Mouse (Mus musculus) CH12.LX (cell line): ENCODE measurements around the gene Nrxn3. TPM values are rescaled to one million over a fixed set of nuclear protein-coding genes. Genes with fewer than 3 reads are reported as not detected.

Experiments used
- DNase-seq: peaks from one replicate; pipeline ENCODE4 v3.0.0-alpha.2; 2013; ENCODE audit errors: extremely low read depth
- H3K27ac ChIP-seq: 2 replicates; pipeline ENCODE4 v1.5.1; 2012; ENCODE audit warnings: low read depth, mild to moderate bottlenecking, control low read depth, moderate library complexity; ENCODE audit not compliant: insufficient read depth
- H3K27me3 ChIP-seq: replicated peaks from 2 replicates; pipeline ENCODE3; 2012; ENCODE audit warnings: inconsistent platforms
- H3K36me3 ChIP-seq, 2 experiments: replicated peaks in 1 of 2; 2 replicates each; pipeline versions ENCODE3 to v1.6.1; 2012; ENCODE audit warnings: inconsistent platforms in 1 of 2, low read length in 1 of 2, mild to moderate bottlenecking in 1 of 2, mixed read lengths in 1 of 2, moderate library complexity in 1 of 2; ENCODE audit not compliant: control insufficient read depth in 1 of 2, insufficient read depth in 1 of 2
- H3K4me1 ChIP-seq, 2 experiments: 2 replicates each; pipeline ENCODE4 v1.6.1; 2012; ENCODE audit warnings: inconsistent platforms in 1 of 2, moderate library complexity in 1 of 2; ENCODE audit not compliant: insufficient read depth in 2 of 2, control insufficient read depth in 1 of 2
- H3K4me2 ChIP-seq: 2 replicates; pipeline ENCODE4 v1.6.1; 2012; ENCODE audit warnings: low read depth, mild to moderate bottlenecking, control low read depth; ENCODE audit not compliant: poor library complexity, insufficient read depth, severe bottlenecking
- H3K4me3 ChIP-seq, 3 experiments: fragments of 150-350 bp in 1 of 3; sonication (generic) in 1 of 3; replicated peaks in 1 of 3; 2 replicates each; pipeline versions ENCODE3 to v1.5.1; 2011 to 2012; ENCODE audit warnings: low read depth in 2 of 3, low read length in 2 of 3, mild to moderate bottlenecking in 2 of 3, moderate library complexity in 2 of 3, control low read depth in 1 of 3, improper control_type of control experiment in 1 of 3, inconsistent platforms in 1 of 3, mixed read lengths in 1 of 3; ENCODE audit not compliant: poor library complexity in 1 of 3
- H3K79me2 ChIP-seq: replicated peaks from 2 replicates; pipeline ENCODE4 v1.6.1; 2012; ENCODE audit warnings: mild to moderate bottlenecking, moderate library complexity; ENCODE audit not compliant: control insufficient read depth, poor library complexity, insufficient read depth, severe bottlenecking; ENCODE audit errors: extremely low read depth
- H3K9ac ChIP-seq: 2 replicates; pipeline ENCODE4 v1.6.1; 2012; ENCODE audit warnings: low read depth, mild to moderate bottlenecking, control low read depth, moderate library complexity; ENCODE audit not compliant: insufficient read depth
- H3K9me3 ChIP-seq: replicated peaks from 2 replicates; pipeline ENCODE3; 2012; ENCODE audit warnings: low read length, inconsistent platforms, mixed read lengths
- CHD1 ChIP-seq: IDR thresholded peaks from 2 replicates; pipeline ENCODE4 v1.6.1; 2012; ENCODE audit warnings: low read depth, low read length, improper control_type of control experiment, inconsistent platforms
- CHD2 ChIP-seq: IDR thresholded peaks from 2 replicates; pipeline ENCODE4 v1.6.1; 2011; ENCODE audit warnings: low read length, improper control_type of control experiment
- ETS1 ChIP-seq: conservative IDR thresholded peaks from 2 replicates; pipeline ENCODE4 v1.6.1; 2012; ENCODE audit warnings: low read depth, mild to moderate bottlenecking, inconsistent platforms, low read length, improper control_type of control experiment, moderate library complexity
- JUN ChIP-seq: IDR thresholded peaks from 2 replicates; pipeline ENCODE4 v1.6.1; 2011; ENCODE audit warnings: low read depth, mild to moderate bottlenecking, low read length, improper control_type of control experiment, moderate library complexity; ENCODE audit not compliant: insufficient read depth
- JUND ChIP-seq: conservative IDR thresholded peaks from 2 replicates; pipeline ENCODE4 v1.6.1; 2011; ENCODE audit warnings: low read depth, low read length, improper control_type of control experiment
- MAFK ChIP-seq: IDR thresholded peaks from 2 replicates; pipeline ENCODE4 v1.6.1; 2011; ENCODE audit warnings: low read length, improper control_type of control experiment; ENCODE audit not compliant: insufficient replicate concordance
- MEF2A ChIP-seq: IDR thresholded peaks from 2 replicates; pipeline ENCODE4 v1.6.1; 2014; ENCODE audit warnings: low read depth, mild to moderate bottlenecking, inconsistent platforms, low read length, improper control_type of control experiment, borderline replicate concordance
- MXI1 ChIP-seq: IDR thresholded peaks from 2 replicates; pipeline ENCODE4 v1.6.1; 2011; ENCODE audit warnings: mild to moderate bottlenecking, low read depth, low read length, improper control_type of control experiment
- NELFE ChIP-seq: IDR thresholded peaks from 2 replicates; pipeline ENCODE4 v1.6.1; 2011; ENCODE audit warnings: low read depth, low read length, improper control_type of control experiment
- NRF1 ChIP-seq: IDR thresholded peaks from 2 replicates; pipeline ENCODE4 v1.6.1; 2014; ENCODE audit warnings: low read depth, mild to moderate bottlenecking, inconsistent platforms, low read length, improper control_type of control experiment, moderate library complexity
- PAX5 ChIP-seq: IDR thresholded peaks from 2 replicates; pipeline ENCODE4 v1.6.1; 2012; ENCODE audit warnings: low read length, inconsistent platforms, mixed read lengths
- POLR2A ChIP-seq: IDR thresholded peaks from 2 replicates; pipeline ENCODE4 v1.6.1; 2011; ENCODE audit warnings: low read depth, mild to moderate bottlenecking, improper control_type of control experiment, low read length
- RCOR1 ChIP-seq: conservative IDR thresholded peaks from 2 replicates; pipeline ENCODE4 v1.6.1; 2012; ENCODE audit warnings: low read depth, mild to moderate bottlenecking, inconsistent platforms, low read length, improper control_type of control experiment
- UBTF ChIP-seq: IDR thresholded peaks from 2 replicates; pipeline ENCODE4 v1.6.1; 2012; ENCODE audit warnings: low read depth, mild to moderate bottlenecking, inconsistent platforms, low read length, improper control_type of control experiment, moderate library complexity
- ZC3H11A ChIP-seq: IDR thresholded peaks from 2 replicates; pipeline ENCODE4 v1.6.1; 2012; ENCODE audit warnings: low read depth, mild to moderate bottlenecking, inconsistent platforms, low read length, improper control_type of control experiment
- ZKSCAN1 ChIP-seq: IDR thresholded peaks from 2 replicates; pipeline ENCODE4 v1.6.1; 2012; ENCODE audit warnings: low read depth, inconsistent platforms, low read length, improper control_type of control experiment, borderline replicate concordance
- ZMIZ1 ChIP-seq: IDR thresholded peaks from 2 replicates; pipeline ENCODE4 v1.6.1; 2012; ENCODE audit warnings: low read depth, mild to moderate bottlenecking, inconsistent platforms, low read length, improper control_type of control experiment
- ZNF384 ChIP-seq: IDR thresholded peaks from 2 replicates; pipeline ENCODE4 v1.6.1; 2012; ENCODE audit warnings: low read depth, low read length, improper control_type of control experiment, inconsistent platforms
- dilution Hi-C: fragments of 300-500 bp; cut with MboI; formaldehyde crosslinking; loops from 2 replicates; pipeline ENCODE4 v1.14.3; 2020; ENCODE audit warnings: low sequenced_read_pairs; ENCODE audit not compliant: extremely low pct_unique_long_range_greater_than_20kb, extremely low pct_ligation_motif_present
- in situ Hi-C: fragments of 300-500 bp; cut with MboI; formaldehyde crosslinking; loops from 3 replicates; pipeline ENCODE4 v1.14.3; 2019; ENCODE audit warnings: low sequenced_read_pairs, low pct_ligation_motif_present, low pct_unique_long_range_greater_than_20kb, mixed read lengths
- polyA plus RNA-seq: library from polyadenylated mRNA; unstranded; fragments of >175 nt; gene quantifications from 2 replicates; pipeline ENCODE4 v1.2.1, GENCODE M21; 2012; ENCODE audit warnings: low read depth; ENCODE audit not compliant: insufficient read length
- total RNA-seq, 2 experiments: library from RNA; depleted of rRNA; stranded (reverse); fragments of 300-350 nt in 1 of 2; fragments of >200 nt in 1 of 2; gene quantifications; 2 replicates each; pipeline ENCODE4 v1.2.3; 2012 to 2014

Nrxn3 gene
- total and polyA plus RNA-seq, 3 experiments, result 0.04 to 0.17 (median 0.09) TPM

DNA sequence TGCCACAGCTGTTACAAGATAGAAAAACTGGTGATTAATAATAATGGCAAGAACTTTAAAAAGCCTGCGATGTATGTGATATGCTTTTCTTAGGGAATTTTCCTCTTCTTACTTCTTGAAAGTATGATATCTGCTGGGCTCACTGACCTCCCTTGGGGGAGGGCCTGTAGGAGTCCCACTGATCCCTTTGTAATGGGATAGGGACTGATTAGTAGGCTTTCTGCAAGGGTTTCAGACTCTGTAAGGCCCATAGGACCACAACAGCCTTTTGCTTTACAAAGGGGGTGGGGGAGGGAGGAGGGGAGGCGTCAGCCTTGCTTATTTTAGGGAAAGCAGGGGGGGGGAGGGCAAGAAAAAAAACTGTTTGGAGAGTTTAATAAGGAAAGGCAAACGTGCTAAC, 97.5 kb downstream of the Nrxn3 start:
- Histone ChIP-seq H3K79me2 (no peaks in the 10 kb centered on the region), H3K36me3 (no peaks in the 10 kb centered on the region), H3K4me2 (no peak overlapping the region), H3K27ac (no peak overlapping the region), H3K27me3 (no peaks in the 10 kb centered on the region), H3K9me3 (no peaks in the 10 kb centered on the region), H3K4me3 (no peak overlapping the region), H3K9ac (no peak overlapping the region), H3K4me1 (no peaks in the 10 kb centered on the region)
- dilution Hi-C loops (no loop called here), in situ Hi-C loops (no loop called here)
- no peak for TF ChIP-seq ZNF384
- TF ChIP-seq JUN, result no peak
- no peak for TF ChIP-seq JUND
- TF ChIP-seq UBTF, result no peak
- TF ChIP-seq ZKSCAN1, result no peak
- DNase-seq, result no peak

DNA sequence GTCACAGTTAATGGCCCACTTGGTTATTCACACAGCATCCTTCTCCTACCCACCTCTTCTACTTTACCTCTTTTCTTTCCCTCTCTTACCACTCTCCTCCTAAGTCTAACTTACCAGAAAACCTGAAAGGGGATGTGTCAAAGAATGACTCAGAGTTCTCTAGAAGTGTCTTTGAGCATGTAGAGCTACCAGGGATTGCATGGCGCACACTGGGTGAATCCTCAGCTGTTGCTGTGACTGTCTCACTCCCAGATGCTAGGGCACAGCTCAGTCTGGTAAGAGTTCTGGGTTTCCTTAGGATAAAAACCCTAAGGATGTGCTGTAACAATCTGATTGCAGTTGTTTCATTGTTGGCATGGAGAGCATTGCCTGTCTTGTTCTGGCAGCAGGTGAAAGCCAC, 108.2 kb downstream of the Nrxn3 start:
- no peak overlapping the region for H3K27ac ChIP-seq
- no peak for DNase-seq
- dilution Hi-C loops, result no loop called here
- H3K4me2 ChIP-seq, result no peak overlapping the region
- no peaks in the 10 kb centered on the region for H3K36me3 ChIP-seq
- H3K27me3 ChIP-seq, result no peaks in the 10 kb centered on the region
- TF ChIP-seq JUN (no peak), ZC3H11A (no peak), PAX5 (no peak), NELFE (no peak), POLR2A (no peak), NRF1 (no peak), RCOR1 (no peak)
- in situ Hi-C loops, result no loop called here
- H3K4me3 ChIP-seq, result no peak overlapping the region
- no peaks in the 10 kb centered on the region for H3K79me2 ChIP-seq
- H3K4me1 ChIP-seq, result peaks cover 0 to 17% of the 10 kb centered on the region in 2 experiments; a peak in 2 of 4 replicates
- H3K9me3 ChIP-seq, result no peaks in the 10 kb centered on the region
- H3K9ac ChIP-seq, result no peak overlapping the region

DNA sequence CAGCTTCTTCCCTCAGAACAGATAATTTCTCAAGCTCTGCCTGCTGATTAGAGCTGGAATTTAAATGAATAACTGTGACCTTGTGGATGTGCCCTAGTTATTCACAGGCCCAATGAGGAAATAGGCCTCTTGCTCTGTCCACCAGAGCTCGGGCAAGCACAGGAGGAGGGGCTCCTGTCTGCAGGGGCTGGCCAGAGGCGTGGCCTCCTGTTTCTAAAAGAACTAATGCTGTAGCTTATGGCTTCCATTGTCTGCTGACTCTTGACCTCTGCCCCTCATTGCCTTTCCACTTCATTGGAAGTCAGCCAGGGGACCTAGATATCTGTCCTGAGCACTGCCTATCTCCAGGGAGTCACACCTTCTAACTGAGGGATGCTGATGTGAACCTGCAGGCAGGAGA, 113.1 kb downstream of the Nrxn3 start:
- H3K79me2 ChIP-seq, result no peaks in the 10 kb centered on the region
- H3K9ac ChIP-seq, result no peak overlapping the region
- DNase-seq, result no peak
- H3K4me2 ChIP-seq, result no peak overlapping the region
- peaks cover 0 to 7% of the 10 kb centered on the region in 2 experiments; a peak in 1 of 4 replicates for H3K4me1 ChIP-seq
- H3K4me3 ChIP-seq, result no peak overlapping the region
- no peaks in the 10 kb centered on the region for H3K36me3 ChIP-seq
- H3K27me3 ChIP-seq, result no peaks in the 10 kb centered on the region
- dilution Hi-C loops (no loop called here), in situ Hi-C loops (no loop called here)
- no peak for TF ChIP-seq MAFK
- no peak for TF ChIP-seq MEF2A
- no peak for TF ChIP-seq CHD2
- no peak for TF ChIP-seq JUND
- no peak for TF ChIP-seq ETS1
- TF ChIP-seq MXI1, result no peak
- TF ChIP-seq UBTF, result no peak
- TF ChIP-seq ZNF384, result no peak
- no peak for TF ChIP-seq ZMIZ1
- no peak for TF ChIP-seq CHD1
- no peaks in the 10 kb centered on the region for H3K9me3 ChIP-seq
- H3K27ac ChIP-seq, result no peak overlapping the region
